Mouse (Mus musculus) MEL (cell line): ENCODE measurements around the gene Ppard.

ENCODE experiments used
- BHLHE40 ChIP-seq: IDR thresholded peaks from 2 replicates; pipeline ENCODE4 v1.6.1; 2012; ENCODE audit warnings: low read depth, mild to moderate bottlenecking, inconsistent platforms, low read length, improper control_type of control experiment, borderline replicate concordance
- CHD2 ChIP-seq: IDR thresholded peaks from 2 replicates; pipeline ENCODE4 v1.6.1; 2011; ENCODE audit warnings: low read length, improper control_type of control experiment
- CTCF ChIP-seq, 3 experiments: IDR thresholded peaks in 2 of 3; conservative IDR thresholded peaks in 1 of 3; 2 replicates each; pipeline ENCODE4 v1.5.1; 2011 to 2012; ENCODE audit warnings: low read length in 3 of 3, low read depth in 2 of 3, mild to moderate bottlenecking in 2 of 3, improper control_type of control experiment in 1 of 3, inconsistent platforms in 1 of 3, mixed read lengths in 1 of 3, moderate library complexity in 1 of 3; ENCODE audit not compliant: control insufficient read depth in 1 of 3, insufficient read depth in 1 of 3, poor library complexity in 1 of 3, severe bottlenecking in 1 of 3
- GATA1 ChIP-seq: IDR thresholded peaks from 2 replicates; pipeline ENCODE4 v1.6.1; 2011; ENCODE audit warnings: low read depth, low read length, improper control_type of control experiment
- MAZ ChIP-seq: IDR thresholded peaks from 2 replicates; pipeline ENCODE4 v1.6.1; 2012; ENCODE audit warnings: low read depth, mild to moderate bottlenecking, inconsistent platforms, low read length, improper control_type of control experiment
- MXI1 ChIP-seq: IDR thresholded peaks from 2 replicates; pipeline ENCODE4 v1.6.1; 2011; ENCODE audit warnings: mild to moderate bottlenecking, low read depth, low read length, improper control_type of control experiment
- POLR2A ChIP-seq, 2 experiments: IDR thresholded peaks; 2 replicates each; pipeline ENCODE4 v1.6.1; 2011 to 2012; ENCODE audit warnings: low read length in 2 of 2, mild to moderate bottlenecking in 2 of 2, control low read depth in 1 of 2, improper control_type of control experiment in 1 of 2, low read depth in 1 of 2, moderate library complexity in 1 of 2; ENCODE audit not compliant: control insufficient read depth in 1 of 2, insufficient read depth in 1 of 2, poor library complexity in 1 of 2
- TCF12 ChIP-seq: IDR thresholded peaks from 2 replicates; pipeline ENCODE4 v1.6.1; 2014; ENCODE audit warnings: low read depth, mild to moderate bottlenecking, inconsistent platforms, low read length, improper control_type of control experiment, moderate library complexity
- ZMIZ1 ChIP-seq: IDR thresholded peaks from 2 replicates; pipeline ENCODE4 v1.6.1; 2012; ENCODE audit warnings: low read depth, mild to moderate bottlenecking, inconsistent platforms, low read length, improper control_type of control experiment, moderate library complexity

DNA sequence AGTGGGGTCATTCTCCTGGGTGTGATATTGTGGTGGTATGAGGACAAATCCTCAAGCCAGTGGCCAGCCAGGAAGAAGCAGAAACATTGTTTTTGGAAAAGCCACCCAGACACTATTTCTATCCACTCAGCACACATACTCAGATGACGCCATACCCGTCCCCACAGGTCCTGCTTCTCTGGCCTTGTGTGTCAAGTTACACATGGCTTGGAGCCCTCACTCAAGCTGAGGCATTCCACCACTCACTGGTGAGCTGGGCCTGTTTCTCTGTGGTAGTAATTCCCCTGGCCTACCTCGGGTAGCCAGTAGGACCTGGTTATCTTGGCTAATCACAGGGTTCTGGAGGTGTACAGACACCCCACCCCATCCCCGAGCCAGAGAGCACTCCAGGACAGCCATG, 61.2 kb downstream of the Ppard start:
- no peak for TF ChIP-seq MXI1
- no peak for TF ChIP-seq CHD2
- TF ChIP-seq TCF12 = no peak
- no peak for TF ChIP-seq CTCF (IDR thresholded peaks at IDR 0.05 in 2 of 3, conservative IDR thresholded peaks at IDR 0.05 in 1 of 3; ENCODE audit: control insufficient read depth in 1 of 3, insufficient read depth in 1 of 3, low read depth in 2 of 3, low read length in 3 of 3, poor library complexity in 1 of 3, severe bottlenecking in 1 of 3)
- TF ChIP-seq ZMIZ1 = no peak
- no peak for TF ChIP-seq POLR2A (IDR thresholded peaks at IDR 0.05; ENCODE audit: control insufficient read depth in 1 of 2, insufficient read depth in 1 of 2, low read depth in 1 of 2, low read length in 2 of 2, poor library complexity in 1 of 2)
- TF ChIP-seq BHLHE40 = no peak
- TF ChIP-seq GATA1 = no peak
- TF ChIP-seq MAZ = no peak
